Mouse (Mus musculus): ENCODE results near the gene Casp6. TPM values are rescaled to one million over a fixed set of nuclear protein-coding genes. Genes with fewer than 3 reads are reported as not detected.

Casp6 gene
- total and polyA plus RNA-seq, 3 experiments: 10.5 to 31.7 (median 15.3) TPM

DNA sequence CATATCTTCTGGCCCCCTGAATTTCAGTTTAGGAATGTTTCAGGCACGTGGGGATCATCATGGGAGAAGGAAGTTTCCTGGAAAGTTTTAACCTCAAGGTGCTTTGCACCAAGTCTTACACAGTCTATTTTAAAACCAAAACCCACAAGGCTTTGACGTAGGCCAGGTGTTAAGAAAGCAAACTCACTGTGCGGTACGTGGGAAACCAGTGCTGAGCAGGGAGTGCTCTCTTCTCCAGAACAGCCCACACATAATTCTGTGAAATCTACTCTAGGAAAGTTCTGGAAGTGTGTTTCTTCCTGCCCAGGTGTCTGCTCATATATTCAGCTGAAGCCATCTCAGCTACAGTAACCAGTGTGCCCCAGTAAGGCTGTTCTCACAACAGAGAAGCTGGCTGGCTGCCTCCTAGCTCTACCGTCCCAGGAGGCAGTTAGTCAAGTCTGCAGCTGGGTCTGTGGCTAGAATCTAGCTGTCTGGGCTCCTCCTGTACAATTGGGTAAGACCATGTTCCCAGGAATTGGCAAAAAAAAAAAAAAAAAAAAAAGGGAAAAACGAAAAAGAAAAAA is 29.1 kb downstream of the Casp6 start:
- Histone ChIP-seq H3K9ac (ENCODE audit: insufficient read depth, low read depth) (no peak overlapping the region), H3K36me3 (replicated peaks in 1 of 2; ENCODE audit: control insufficient read depth in 1 of 2, insufficient read depth in 1 of 2, low read length in 1 of 2) (no peaks in the 10 kb centered on the region), H3K27ac (ENCODE audit: insufficient read depth, low read depth) (no peak overlapping the region), H3K4me2 (ENCODE audit: insufficient read depth, low read depth, poor library complexity, severe bottlenecking) (0 out of 2 replicates have a peak overlapping the region, but pooled peaks have one; percentile 15), H3K9me3 (replicated peaks; ENCODE audit: low read length) (no peaks in the 10 kb centered on the region), H3K79me2 (replicated peaks; ENCODE audit: control insufficient read depth, extremely low read depth, insufficient read depth, poor library complexity, severe bottlenecking) (no peaks in the 10 kb centered on the region), H3K27me3 (replicated peaks) (no peaks in the 10 kb centered on the region), H3K4me1 (ENCODE audit: control insufficient read depth in 1 of 2, insufficient read depth in 2 of 2) (peaks cover 3 to 16% of the 10 kb centered on the region in 2 experiments), H3K4me3 (replicated peaks in 1 of 3; ENCODE audit: low read depth in 2 of 3, low read length in 2 of 3, poor library complexity in 1 of 3) (no peak overlapping the region)
- peak; percentile 21 for DNase-seq (ENCODE audit: extremely low read depth)
- TF ChIP-seq ELF1 (IDR thresholded peaks at IDR 0.05; ENCODE audit: low read depth, low read length) (no peak), EP300 (IDR thresholded peaks at IDR 0.05; ENCODE audit: low read length) (no peak), POLR2A (IDR thresholded peaks at IDR 0.05; ENCODE audit: low read depth, low read length) (no peak), RCOR1 (conservative IDR thresholded peaks at IDR 0.05; ENCODE audit: low read depth, low read length) (no peak), MEF2A (IDR thresholded peaks at IDR 0.05; ENCODE audit: borderline replicate concordance, low read depth, low read length) (peak; percentile 31; the same call in 1 of the 2 replicates), JUND (conservative IDR thresholded peaks at IDR 0.05; ENCODE audit: low read depth, low read length) (no peak), ZKSCAN1 (IDR thresholded peaks at IDR 0.05; ENCODE audit: borderline replicate concordance, low read depth, low read length) (no peak), ETS1 (conservative IDR thresholded peaks at IDR 0.05; ENCODE audit: low read depth, low read length) (peak; percentile 15; the same call in 1 of the 2 replicates), USF1 (IDR thresholded peaks at IDR 0.05; ENCODE audit: low read depth, low read length) (no peak), JUN (IDR thresholded peaks at IDR 0.05; ENCODE audit: insufficient read depth, low read depth, low read length) (no peak), UBTF (IDR thresholded peaks at IDR 0.05; ENCODE audit: low read depth, low read length) (no peak), TBP (conservative IDR thresholded peaks at IDR 0.05; ENCODE audit: low read depth, low read length) (no peak), ZNF384 (IDR thresholded peaks at IDR 0.05; ENCODE audit: low read depth, low read length) (no peak), MAZ (IDR thresholded peaks at IDR 0.05; ENCODE audit: low read depth, low read length) (no peak), USF2 (conservative IDR thresholded peaks at IDR 0.05; ENCODE audit: low read depth, low read length) (no peak), MAFK (IDR thresholded peaks at IDR 0.05; ENCODE audit: insufficient replicate concordance, low read length) (no peak), BHLHE40 (IDR thresholded peaks at IDR 0.05; ENCODE audit: low read depth, low read length) (peak; percentile 63), PAX5 (IDR thresholded peaks at IDR 0.05; ENCODE audit: low read length) (no peak), ZC3H11A (IDR thresholded peaks at IDR 0.05; ENCODE audit: low read depth, low read length) (no peak), POLR2AphosphoS2 (IDR thresholded peaks at IDR 0.05; ENCODE audit: low read depth, low read length) (no peak), MAX (IDR thresholded peaks at IDR 0.05; ENCODE audit: low read length) (no peak), NRF1 (IDR thresholded peaks at IDR 0.05; ENCODE audit: low read depth, low read length) (no peak)
- dilution Hi-C loops (cut with MboI; ENCODE audit: extremely low pct_ligation_motif_present, extremely low pct_unique_long_range_greater_than_20kb, low sequenced_read_pairs): no loop called here
- in situ Hi-C loops (cut with MboI; ENCODE audit: low pct_ligation_motif_present, low pct_unique_long_range_greater_than_20kb, low sequenced_read_pairs): no loop called here
